In genomic region chr2:14612705-14613104, GRCm38 (mm10) we compare ENCODE assay signal across 25 mouse cellular contexts. TPM values are rescaled to one million over a fixed set of nuclear protein-coding genes. Genes with fewer than 3 reads are reported as not detected.
DNase-seq lines count a peak whose midpoint lies in the region; ATAC-seq and TF ChIP-seq lines count a peak whose summit lies in the region.
"Had no signal": no experiment of that assay in that cellular context is flagged by ENCODE, and none has a peak within 500 bp of the region (broad histone marks: within the 10 kb centered on the region; RNA-seq: fewer than 3 reads in every experiment).

No protein-coding gene starts in this region.

- H3K9me3 ChIP-seq in lung, embryonic 15.5 days, result no peaks in the 10 kb centered on the region
- no peaks in the 10 kb centered on the region for H3K9me3 ChIP-seq in lung, postnatal 0 days (ENCODE audit: low read length)
- H3K9me3 ChIP-seq: embryonic facial prominence, embryonic 13.5 days; embryonic facial prominence, embryonic 15.5 days; forebrain, embryonic 10.5 days; forebrain, embryonic 12.5 days had no signal

- TF ChIP-seq EP300 in lung, postnatal 0 days (IDR thresholded peaks at IDR 0.05), result peak; percentile 38

- TF ChIP-seq POLR2A in lung, adult 2 months (IDR thresholded peaks at IDR 0.05; ENCODE audit: borderline replicate concordance, extremely low read depth, low read depth, low read length), result no peak

- H3K27me3 ChIP-seq in lung, embryonic 15.5 days, result no peaks in the 10 kb centered on the region
- no peaks in the 10 kb centered on the region for H3K27me3 ChIP-seq in lung, postnatal 0 days (replicated peaks; ENCODE audit: insufficient read depth, low read length)
- H3K27me3 ChIP-seq: embryonic facial prominence, embryonic 13.5 days; embryonic facial prominence, embryonic 15.5 days; forebrain, embryonic 12.5 days had no signal

- no peak overlapping the region for H3K9ac ChIP-seq in lung, embryonic 15.5 days
- H3K9ac ChIP-seq in lung, postnatal 0 days (replicated peaks; ENCODE audit: low read depth), result no peak overlapping the region
- H3K9ac ChIP-seq: embryonic facial prominence, embryonic 13.5 days; embryonic facial prominence, embryonic 15.5 days; forebrain, embryonic 12.5 days had no signal

- intact Hi-C loops in gastrocnemius, postnatal 14 days (cut with DNase I; ENCODE audit: low total_unique reads), result no loop called here

- no peak overlapping the region for H3K4me2 ChIP-seq in lung, embryonic 15.5 days
- no peak overlapping the region for H3K4me2 ChIP-seq in lung, postnatal 0 days (replicated peaks; ENCODE audit: low read depth, low read length)
- H3K4me2 ChIP-seq: embryonic facial prominence, embryonic 13.5 days; embryonic facial prominence, embryonic 15.5 days; forebrain, embryonic 12.5 days had no signal

- no peak for DNase-seq in layer of hippocampus, adult 2 months (ENCODE audit: low spot score in 2 of 2)
- no peak for DNase-seq in layer of hippocampus, adult 9-11 months
- DNase-seq in lung, adult 2 months, result no peak
- peak; percentile 71 for DNase-seq in lung, postnatal 0 days (ENCODE audit: low spot score)
- DNase-seq in lung, postnatal 10 days, result no peak
- DNase-seq in lung, postnatal 36 days, result peak; percentile 24
- no peak for DNase-seq in gastrocnemius, postnatal 14 days
- DNase-seq: adrenal gland, adult 2 months; adrenal gland, postnatal 10 days; adrenal gland, postnatal 25 days; cerebellum, adult 11 months; cerebellum, adult 18-20 months; cerebellum, adult 8-10 months; cerebellum, adult 9-11 months; cerebellum, postnatal 14 days; cerebellum, postnatal 36 days; embryo, embryonic 11 days had no signal

- 25% methylated on average over 4 of the region's 4 CpGs for WGBS in lung, embryonic 15.5 days
- WGBS in lung, adult 2 months, result 31% methylated on average over 4 of the region's 4 CpGs
- 25% methylated on average over 4 of the region's 4 CpGs for WGBS in lung, postnatal 0 days

- H3K4me1 ChIP-seq in lung, embryonic 15.5 days, result peaks cover 22% of the 10 kb centered on the region
- H3K4me1 ChIP-seq in lung, adult 2 months (ENCODE audit: control insufficient read depth, insufficient read depth, low read length), result no peaks in the 10 kb centered on the region
- H3K4me1 ChIP-seq in lung, postnatal 0 days (ENCODE audit: insufficient read depth, low read depth, low read length), result no peaks in the 10 kb centered on the region
- H3K4me1 ChIP-seq: embryonic facial prominence, embryonic 15.5 days had no signal

- TF ChIP-seq CTCF in layer of hippocampus, adult 2 months (conservative IDR thresholded peaks at IDR 0.05), result no peak
- no peak for TF ChIP-seq CTCF in lung, adult 2 months (IDR thresholded peaks at IDR 0.05; ENCODE audit: insufficient read depth, low read length)
- no peak for TF ChIP-seq CTCF in lung, postnatal 0 days (IDR thresholded peaks at IDR 0.05)

- no peak overlapping the region for H3K4me3 ChIP-seq in layer of hippocampus, adult 2 months
- no peak overlapping the region for H3K4me3 ChIP-seq in lung, embryonic 15.5 days
- no peak overlapping the region for H3K4me3 ChIP-seq in lung, adult 2 months (replicated peaks; ENCODE audit: extremely low read depth, low read depth, low read length)
- no peak overlapping the region for H3K4me3 ChIP-seq in lung, postnatal 0 days (ENCODE audit: low read depth, low read length)
- H3K4me3 ChIP-seq: embryonic facial prominence, embryonic 13.5 days; embryonic facial prominence, embryonic 15.5 days; erythroblast, embryonic 14.5 days; forebrain, embryonic 10.5 days; forebrain, embryonic 12.5 days had no signal

- ATAC-seq in lung, embryonic 15.5 days (ENCODE audit: borderline replicate concordance, extremely low read depth, low FRiP score, low TSS enrichment), result peak; percentile 31; the same call in 1 of the 2 replicates
- peak; percentile 50 for ATAC-seq in lung, postnatal 0 days
- ATAC-seq: forebrain, embryonic 14.5 days had no signal

- no peaks in the 10 kb centered on the region for H3K36me3 ChIP-seq in lung, embryonic 15.5 days
- H3K36me3 ChIP-seq in lung, postnatal 0 days (ENCODE audit: insufficient read depth, low read length), result no peaks in the 10 kb centered on the region
- H3K36me3 ChIP-seq: embryonic facial prominence, embryonic 13.5 days; embryonic facial prominence, embryonic 15.5 days; forebrain, embryonic 12.5 days had no signal

- peak overlapping the region; percentile 66 for H3K27ac ChIP-seq in layer of hippocampus, adult 2 months
- no peak overlapping the region for H3K27ac ChIP-seq in lung, embryonic 15.5 days
- H3K27ac ChIP-seq in lung, postnatal 0 days (ENCODE audit: low read length), result no peak overlapping the region
- H3K27ac ChIP-seq: embryonic facial prominence, embryonic 13.5 days; embryonic facial prominence, embryonic 15.5 days; forebrain, embryonic 10.5 days; forebrain, embryonic 12.5 days had no signal

RNA-seq across cellular contexts. Expression of gene Cacnb2, which starts 9.8 kb away (rescaled TPM):
- total RNA-seq in layer of hippocampus, adult 2 months (2021), result 10 to 100 TPM; 90.1 to 98.7 TPM
- 8.0 and 9.3 TPM in 2 replicates for polyA plus RNA-seq in lung, embryonic 15.5 days (2015; fragmentation: Nextera tagmentation; extraction: Ambion mirVana)
- polyA plus RNA-seq in lung, adult 2 months (2012; rRNA removed), result 3.5 and 6.3 TPM in 2 replicates
- polyA plus RNA-seq in lung, postnatal 0 days (2015; fragmentation: Nextera tagmentation; extraction: Ambion mirVana), result 5.1 and 5.2 TPM in 2 replicates
- 1 to 10 TPM in 1 of 2 experiments, under 1 TPM in 1; 0.70 to 1.4 TPM for total RNA-seq in gastrocnemius, postnatal 14 days (2021)
- total RNA-seq: MEL had no signal
- polyA plus RNA-seq: erythroblast, embryonic 14.5 days had no signal

Comparison
In these comparisons a context has a peak if more than half of its experiments do, and no peak if none do; other contexts are left out.
1. DNase-seq: peak in lung, postnatal 0 days (single experiment) and lung, postnatal 36 days (single experiment); none in layer of hippocampus, adult 2 months (0 of 2), layer of hippocampus, adult 9-11 months (single experiment), lung, adult 2 months (single experiment), lung, postnatal 10 days (single experiment) and gastrocnemius, postnatal 14 days (single experiment).